Mouse (Mus musculus): ENCODE measurements at regions not wholly inside any gene's neighbourhood (a gene's known extent, or its start where the extent isn't known, plus 50 kb on each side); places are given as distances from the start of the nearest gene placed in this dataset.

DNA sequence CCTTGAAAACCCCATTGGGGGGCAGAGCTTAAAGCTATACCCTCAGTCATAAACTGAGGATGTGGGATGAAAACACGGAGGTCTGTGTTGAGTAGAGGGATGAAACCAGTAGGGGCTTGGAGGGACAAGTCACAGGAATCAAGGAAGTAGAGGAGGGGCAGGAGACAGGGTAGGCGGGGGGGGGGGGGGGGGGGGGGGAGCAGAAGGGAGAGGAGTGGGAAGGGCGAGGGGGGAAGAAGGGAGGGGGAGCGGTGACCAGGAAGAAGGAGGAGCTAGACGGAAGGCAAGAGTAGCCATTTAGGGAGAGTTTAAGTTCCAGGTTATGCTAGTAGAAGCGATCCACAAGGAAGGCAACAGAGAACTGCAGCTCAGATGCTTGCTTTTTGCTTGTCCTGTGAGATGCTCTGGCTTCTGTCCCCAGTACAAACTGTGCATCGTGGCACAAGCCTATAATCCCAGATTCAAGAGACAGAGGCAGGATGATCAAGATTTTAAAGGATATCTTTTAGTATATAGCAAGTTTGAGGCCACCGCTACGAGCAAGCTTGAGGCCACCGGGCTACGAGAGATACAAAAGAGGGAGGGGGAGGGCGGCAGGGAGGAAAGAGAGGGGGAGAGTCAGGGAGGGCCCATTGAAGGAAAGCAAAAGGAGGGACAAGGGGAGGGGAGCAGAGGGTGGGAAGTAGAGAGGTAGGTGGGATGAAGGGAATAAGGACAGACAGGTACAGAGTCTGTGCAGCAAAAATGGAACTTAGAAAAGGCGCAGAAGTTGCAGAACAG is 58.4 kb upstream of the Jade1 start:
- Histone ChIP-seq H3K4me1 (ENCODE audit: insufficient read depth, low read length) (no peaks in the 10 kb centered on the region), H3K27me3 (ENCODE audit: insufficient read depth, low read length) (no peaks in the 10 kb centered on the region), H3K4me2 (ENCODE audit: low read depth, low read length, poor library complexity, severe bottlenecking) (no peak overlapping the region), H3K9ac (replicated peaks; ENCODE audit: low read length, poor library complexity, severe bottlenecking) (no peak overlapping the region), H3K27ac (ENCODE audit: low read depth, low read length) (no peak overlapping the region), H3K4me3 (ENCODE audit: low read depth, low read length) (no peak overlapping the region), H3K9me3 (ENCODE audit: low read length) (no peaks in the 10 kb centered on the region), H3K36me3 (ENCODE audit: insufficient read depth, low read length) (no peaks in the 10 kb centered on the region)
- DNase-seq (ENCODE audit: low spot score) = no peak
- WGBS = 63% methylated on average over 11 of the region's 13 CpGs
- ATAC-seq (ENCODE audit: low FRiP score) = no peak
- TF ChIP-seq CTCF (IDR thresholded peaks at IDR 0.05) = no peak

DNA sequence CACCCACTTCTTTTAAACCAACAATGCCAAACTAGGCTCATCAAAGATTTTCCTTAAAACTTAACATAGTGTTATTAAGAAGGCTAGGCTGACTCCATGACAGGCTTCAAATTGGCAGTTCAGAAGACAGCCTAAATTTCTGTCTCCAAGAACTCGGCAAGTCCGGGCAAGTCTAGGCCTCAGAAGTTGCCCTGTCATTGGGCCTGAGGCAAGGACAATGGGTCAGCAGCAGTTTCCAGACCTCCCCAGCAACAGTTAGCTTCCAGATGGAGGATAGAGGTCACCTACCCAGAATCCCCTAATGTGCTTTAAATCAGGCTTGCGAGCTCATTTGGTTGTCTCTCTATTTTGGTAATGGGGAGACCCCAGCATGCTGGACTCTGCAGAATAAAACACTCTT is 59.6 kb upstream of the Jade1 start:
- DNase-seq (ENCODE audit: low spot score) (no peak), ATAC-seq (ENCODE audit: low FRiP score) (no peak)
- Histone ChIP-seq H3K4me1 (ENCODE audit: insufficient read depth, low read length) (no peaks in the 10 kb centered on the region), H3K27me3 (ENCODE audit: insufficient read depth, low read length) (no peaks in the 10 kb centered on the region), H3K9ac (replicated peaks; ENCODE audit: low read length, poor library complexity, severe bottlenecking) (no peak overlapping the region), H3K9me3 (ENCODE audit: low read length) (no peaks in the 10 kb centered on the region), H3K4me3 (ENCODE audit: low read depth, low read length) (no peak overlapping the region), H3K27ac (ENCODE audit: low read depth, low read length) (no peak overlapping the region), H3K4me2 (ENCODE audit: low read depth, low read length, poor library complexity, severe bottlenecking) (no peak overlapping the region), H3K36me3 (ENCODE audit: insufficient read depth, low read length) (no peaks in the 10 kb centered on the region)
- 91% methylated on average over 3 of the region's 3 CpGs for WGBS
- no peak for TF ChIP-seq CTCF (IDR thresholded peaks at IDR 0.05)

DNA sequence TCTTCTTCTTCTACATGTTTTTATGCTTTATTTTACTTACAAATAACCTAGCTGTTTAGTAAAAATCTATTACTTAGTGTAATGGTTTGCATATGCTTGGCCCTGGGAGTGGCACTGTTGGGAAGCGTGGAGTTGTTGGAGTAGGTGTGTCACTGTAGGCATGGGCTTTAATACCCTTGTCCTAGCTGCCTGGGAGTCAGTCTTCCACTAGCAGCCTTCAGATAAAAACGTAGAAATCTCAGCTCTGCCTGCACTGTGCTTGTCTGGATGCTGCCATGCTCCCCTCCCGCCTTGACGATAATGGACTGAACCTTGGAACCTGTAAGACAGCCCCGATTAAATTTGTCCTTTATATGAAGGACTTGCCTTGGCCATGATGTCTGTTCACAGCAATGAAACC is 60.4 kb upstream of the Jade1 start:
- Histone ChIP-seq H3K27me3 (ENCODE audit: insufficient read depth, low read length) (no peaks in the 10 kb centered on the region), H3K9me3 (ENCODE audit: low read length) (no peaks in the 10 kb centered on the region), H3K4me3 (ENCODE audit: low read depth, low read length) (no peak overlapping the region), H3K36me3 (ENCODE audit: insufficient read depth, low read length) (no peaks in the 10 kb centered on the region), H3K4me1 (ENCODE audit: insufficient read depth, low read length) (no peaks in the 10 kb centered on the region), H3K9ac (replicated peaks; ENCODE audit: low read length, poor library complexity, severe bottlenecking) (no peak overlapping the region), H3K4me2 (ENCODE audit: low read depth, low read length, poor library complexity, severe bottlenecking) (no peak overlapping the region), H3K27ac (ENCODE audit: low read depth, low read length) (no peak overlapping the region)
- ATAC-seq (ENCODE audit: low FRiP score) = no peak
- 89% methylated on average over 5 of the region's 5 CpGs for WGBS
- no peak for DNase-seq (ENCODE audit: low spot score)
- no peak for TF ChIP-seq CTCF (IDR thresholded peaks at IDR 0.05)

DNA sequence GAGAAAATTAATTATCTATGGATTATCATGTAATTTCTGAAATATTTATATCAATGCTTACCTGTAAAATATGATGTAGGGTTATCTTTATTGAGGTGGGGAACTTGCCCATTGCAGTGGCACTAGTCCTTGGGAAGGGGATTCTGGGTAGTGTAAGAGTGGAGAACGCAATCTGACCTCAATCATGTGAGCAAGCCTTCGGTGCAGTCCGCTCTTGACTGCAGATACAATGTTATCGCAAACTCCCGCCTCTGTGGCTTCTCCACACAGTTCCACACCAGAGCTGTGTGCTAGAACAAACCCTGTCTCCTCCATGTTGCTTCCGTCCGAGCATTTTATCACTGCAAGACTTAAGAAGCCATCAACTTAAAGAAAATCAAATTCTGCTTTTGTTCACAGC is 62.1 kb upstream of the Jade1 start:
- no peaks in the 10 kb centered on the region for H3K9me3 ChIP-seq (ENCODE audit: low read length)
- ATAC-seq (ENCODE audit: low FRiP score) (no peak), DNase-seq (ENCODE audit: low spot score) (no peak)
- no peak overlapping the region for H3K9ac ChIP-seq (replicated peaks; ENCODE audit: low read length, poor library complexity, severe bottlenecking)
- no peak overlapping the region for H3K4me2 ChIP-seq (ENCODE audit: low read depth, low read length, poor library complexity, severe bottlenecking)
- H3K4me3 ChIP-seq (ENCODE audit: low read depth, low read length) = no peak overlapping the region
- no peak for TF ChIP-seq CTCF (IDR thresholded peaks at IDR 0.05)
- 95% methylated on average over 7 of the region's 7 CpGs for WGBS
- no peaks in the 10 kb centered on the region for H3K36me3 ChIP-seq (ENCODE audit: insufficient read depth, low read length)
- H3K4me1 ChIP-seq (ENCODE audit: insufficient read depth, low read length) = no peaks in the 10 kb centered on the region
- no peak overlapping the region for H3K27ac ChIP-seq (ENCODE audit: low read depth, low read length)
- no peaks in the 10 kb centered on the region for H3K27me3 ChIP-seq (ENCODE audit: insufficient read depth, low read length)

DNA sequence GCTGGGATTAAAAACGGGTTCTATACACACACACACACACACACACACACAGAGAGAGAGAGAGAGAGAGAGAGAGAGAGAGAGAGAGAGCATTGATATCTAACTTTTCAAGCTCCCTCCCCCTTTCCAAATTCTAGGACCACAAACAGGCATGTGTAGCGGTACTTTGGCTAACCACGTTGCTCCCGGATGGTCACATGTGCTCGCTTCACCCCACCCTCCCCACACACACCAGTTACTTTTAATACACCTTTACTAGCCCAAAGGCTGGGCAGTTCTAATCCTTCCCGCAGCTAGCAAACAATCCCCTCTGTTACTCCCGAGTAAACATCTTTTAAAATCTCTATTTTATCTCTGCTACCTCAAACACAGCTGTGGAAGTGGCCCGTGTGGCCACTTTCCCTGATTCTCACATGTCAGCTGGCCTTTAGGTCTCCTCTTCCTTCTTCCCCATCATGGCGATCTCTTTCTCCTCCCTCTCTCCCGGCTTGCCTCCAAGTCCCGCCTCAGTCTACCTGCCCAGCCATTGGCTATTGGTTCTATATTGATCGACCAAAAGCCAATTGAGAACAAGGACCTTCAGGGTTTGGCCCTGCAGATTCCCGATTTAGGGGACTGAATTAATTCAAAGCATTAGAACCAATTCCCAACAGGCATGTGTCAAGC is 62.7 kb upstream of the Jade1 start:
- Histone ChIP-seq H3K4me2 (ENCODE audit: low read depth, low read length, poor library complexity, severe bottlenecking) (no peak overlapping the region), H3K9me3 (ENCODE audit: low read length) (no peaks in the 10 kb centered on the region), H3K27ac (ENCODE audit: low read depth, low read length) (no peak overlapping the region), H3K27me3 (ENCODE audit: insufficient read depth, low read length) (no peaks in the 10 kb centered on the region), H3K4me3 (ENCODE audit: low read depth, low read length) (no peak overlapping the region), H3K4me1 (ENCODE audit: insufficient read depth, low read length) (no peaks in the 10 kb centered on the region), H3K36me3 (ENCODE audit: insufficient read depth, low read length) (no peaks in the 10 kb centered on the region), H3K9ac (replicated peaks; ENCODE audit: low read length, poor library complexity, severe bottlenecking) (no peak overlapping the region)
- ATAC-seq (ENCODE audit: low FRiP score) (no peak), DNase-seq (ENCODE audit: low spot score) (no peak)
- TF ChIP-seq CTCF (IDR thresholded peaks at IDR 0.05) = no peak
- WGBS = 89% methylated on average over 13 of the region's 13 CpGs

DNA sequence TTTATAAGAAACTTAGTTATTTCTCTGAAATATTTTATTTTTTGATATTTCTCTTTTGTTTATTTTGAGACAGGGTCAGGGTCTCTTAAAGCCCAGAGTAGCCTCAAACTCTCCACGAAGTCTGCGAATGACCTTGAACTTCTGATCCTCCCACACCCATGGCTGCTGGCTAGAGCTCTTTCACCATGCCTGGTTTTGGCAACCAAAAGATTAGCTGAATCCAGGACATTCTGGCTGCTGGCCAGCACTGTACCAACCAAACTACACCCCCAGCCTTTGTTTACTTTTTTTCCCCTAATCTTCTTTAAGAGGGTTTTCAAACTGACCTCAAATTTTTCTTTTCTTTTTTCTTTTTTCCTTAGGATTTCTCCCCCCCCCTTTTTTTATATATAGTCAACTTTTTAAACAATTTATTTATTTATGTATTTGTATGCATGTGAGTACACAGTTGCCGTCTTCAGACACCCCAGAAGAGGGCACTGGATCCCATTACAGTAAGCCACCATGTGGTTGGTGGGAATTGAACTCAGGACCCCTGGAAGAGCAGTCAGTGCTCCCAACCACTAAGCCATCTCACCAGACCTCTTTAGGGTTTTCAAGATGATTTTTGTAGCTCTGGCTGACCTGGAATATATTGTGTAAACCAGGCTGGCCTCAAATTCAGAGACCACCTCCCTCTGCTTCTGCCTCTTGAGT is 63.4 kb upstream of the Jade1 start:
- ATAC-seq (ENCODE audit: low FRiP score) (no peak), DNase-seq (ENCODE audit: low spot score) (no peak)
- no peak overlapping the region for H3K4me2 ChIP-seq (ENCODE audit: low read depth, low read length, poor library complexity, severe bottlenecking)
- H3K27ac ChIP-seq (ENCODE audit: low read depth, low read length) = no peak overlapping the region
- no peaks in the 10 kb centered on the region for H3K4me1 ChIP-seq (ENCODE audit: insufficient read depth, low read length)
- no peaks in the 10 kb centered on the region for H3K9me3 ChIP-seq (ENCODE audit: low read length)
- no peaks in the 10 kb centered on the region for H3K27me3 ChIP-seq (ENCODE audit: insufficient read depth, low read length)
- H3K9ac ChIP-seq (replicated peaks; ENCODE audit: low read length, poor library complexity, severe bottlenecking) = no peak overlapping the region
- 88% methylated on average over 3 of the region's 3 CpGs for WGBS
- H3K36me3 ChIP-seq (ENCODE audit: insufficient read depth, low read length) = no peaks in the 10 kb centered on the region
- no peak overlapping the region for H3K4me3 ChIP-seq (ENCODE audit: low read depth, low read length)
- no peak for TF ChIP-seq CTCF (IDR thresholded peaks at IDR 0.05)
